Mouse (Mus musculus) midbrain, embryonic 16.5 days (tissue): ENCODE measurements at regions not wholly inside any gene's neighbourhood (a gene's known extent, or its start where the extent isn't known, plus 50 kb on each side); places are given as distances from the start of the nearest gene placed in this dataset.
A peak's percentile ranks its signal among the peaks of the same experiment; 100 is the strongest.

Source experiments
- ATAC-seq: fragments of 200-750 bp; cut with Nextera tagmentation; 2 replicates; pipeline ENCODE4 v1.8.0; 2017; ENCODE audit warnings: moderate TSS enrichment
- H3K27ac ChIP-seq: fragments of 300-500 bp; sonication (generic); 2 replicates; pipeline ENCODE4 v1.5.1; 2014; ENCODE audit warnings: mild to moderate bottlenecking, low read length, mixed read lengths
- H3K27me3 ChIP-seq: fragments of 300-500 bp; sonication (generic); 2 replicates; pipeline ENCODE4 v1.6.1; 2014; ENCODE audit warnings: low read depth, low read length, mixed read lengths; ENCODE audit not compliant: control insufficient read depth, insufficient read depth
- H3K36me3 ChIP-seq: fragments of 300-500 bp; sonication (generic); 2 replicates; pipeline ENCODE4 v1.6.1; 2014; ENCODE audit warnings: mild to moderate bottlenecking, low read length, moderate library complexity, mixed read lengths; ENCODE audit not compliant: control insufficient read depth, insufficient read depth
- H3K4me1 ChIP-seq: fragments of 300-500 bp; sonication (generic); 2 replicates; pipeline ENCODE4 v1.6.1; 2014; ENCODE audit warnings: mild to moderate bottlenecking, low read length, mixed read lengths; ENCODE audit not compliant: control insufficient read depth, insufficient read depth
- H3K4me2 ChIP-seq: fragments of 300-500 bp; sonication (generic); 2 replicates; pipeline ENCODE4 v1.6.1; 2014; ENCODE audit warnings: mild to moderate bottlenecking, low read length, mixed read lengths
- H3K4me3 ChIP-seq: fragments of 300-500 bp; sonication (generic); 2 replicates; pipeline ENCODE4 v1.5.1; 2014; ENCODE audit warnings: low read depth, mild to moderate bottlenecking, low read length, moderate library complexity, mixed read lengths
- H3K9ac ChIP-seq: fragments of 300-500 bp; sonication (generic); 2 replicates; pipeline ENCODE4 v1.6.1; 2014; ENCODE audit warnings: low read depth, low read length, mixed read lengths
- H3K9me3 ChIP-seq: fragments of 300-500 bp; sonication (generic); replicated peaks from 2 replicates; pipeline ENCODE4 v1.6.1; 2014; ENCODE audit warnings: mild to moderate bottlenecking, low read length, mixed read lengths; ENCODE audit not compliant: control insufficient read depth, poor library complexity, severe bottlenecking
- WGBS: fragments of 180-500 bp; shearing (Covaris S2); extraction: QIAGEN DNeasy Blood & Tissue Kit; methylation state at CpG from one replicate; pipeline ENCODE4 v1.1.7; 2014; 5-methylcytosine and 5-hydroxymethylcytosine counted together

DNA sequence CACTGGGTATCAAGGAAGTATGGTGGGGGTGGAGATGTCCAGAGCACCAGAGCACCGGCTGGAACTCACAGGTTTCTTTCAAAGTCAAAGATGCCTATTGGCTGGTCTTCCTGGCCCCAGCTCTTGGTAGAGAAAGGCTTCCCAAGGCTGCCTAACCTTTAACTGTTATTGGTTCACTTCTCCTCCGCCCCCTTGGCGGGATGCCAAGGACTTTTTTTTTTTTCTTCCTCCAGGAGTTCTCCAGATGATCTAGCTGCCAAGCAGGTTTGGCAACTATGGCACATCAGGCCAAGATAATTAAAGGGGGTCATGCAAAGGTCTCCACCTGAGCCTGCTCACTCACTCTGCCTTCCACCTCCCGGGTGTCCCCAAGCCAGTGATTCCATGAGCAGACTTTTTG is 67.5 kb downstream of the Sc5d start:
- H3K4me1 ChIP-seq = no peaks in the 10 kb centered on the region
- H3K27me3 ChIP-seq = no peaks in the 10 kb centered on the region
- no peak overlapping the region for H3K4me3 ChIP-seq
- H3K9ac ChIP-seq = no peak overlapping the region
- H3K27ac ChIP-seq = no peak overlapping the region
- ATAC-seq = no peak
- 71% methylated on average over 4 of the region's 4 CpGs for WGBS
- H3K36me3 ChIP-seq = no peaks in the 10 kb centered on the region
- no peak overlapping the region for H3K4me2 ChIP-seq
- H3K9me3 ChIP-seq = no peaks in the 10 kb centered on the region

DNA sequence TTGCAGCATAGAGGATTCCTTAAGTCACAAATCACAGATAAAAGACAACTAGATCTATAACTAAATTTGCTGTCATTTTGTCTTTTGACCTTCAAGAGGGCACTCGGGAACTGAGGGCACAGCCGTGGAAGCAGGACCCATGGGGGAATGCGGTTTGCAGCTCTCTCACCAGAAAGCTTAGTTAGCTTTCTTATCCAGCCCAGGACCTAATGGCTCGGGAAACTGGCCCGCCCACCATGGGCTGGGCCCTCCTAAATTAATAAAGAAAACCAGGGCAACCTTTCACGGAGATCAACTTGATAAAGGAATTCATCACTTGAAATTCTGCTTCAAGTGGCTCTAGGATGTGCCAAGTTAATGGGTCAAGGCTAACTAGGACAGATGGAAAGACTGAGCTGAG is 67.9 kb downstream of the Sc5d start:
- Histone ChIP-seq H3K9ac (no peak overlapping the region), H3K9me3 (no peaks in the 10 kb centered on the region), H3K4me1 (no peaks in the 10 kb centered on the region), H3K36me3 (no peaks in the 10 kb centered on the region), H3K27ac (no peak overlapping the region), H3K4me3 (no peak overlapping the region), H3K27me3 (no peaks in the 10 kb centered on the region), H3K4me2 (no peak overlapping the region)
- ATAC-seq = no peak
- 85% methylated on average over 6 of the region's 6 CpGs for WGBS

DNA sequence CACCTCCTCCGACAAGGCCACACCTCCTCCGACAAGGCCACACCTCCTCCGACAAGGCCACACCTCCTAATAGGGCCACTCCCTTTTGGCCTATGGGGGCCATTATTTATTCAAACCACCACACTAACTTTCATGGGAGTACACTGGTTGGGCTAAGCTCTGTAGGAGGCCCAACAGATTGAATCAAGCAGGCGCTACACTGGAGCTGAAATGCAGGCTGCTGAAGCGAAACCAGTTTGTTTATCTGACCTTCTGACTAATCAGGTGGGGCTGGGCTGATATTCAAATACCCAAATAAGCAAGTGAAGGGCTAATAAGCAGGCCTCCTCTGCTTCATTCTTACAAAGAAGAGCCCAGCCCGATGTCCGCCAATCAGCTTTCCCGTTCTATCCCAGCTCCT is 68.4 kb downstream of the Sc5d start:
- H3K36me3 ChIP-seq = no peaks in the 10 kb centered on the region
- no peak overlapping the region for H3K4me2 ChIP-seq
- no peak overlapping the region for H3K9ac ChIP-seq
- no peaks in the 10 kb centered on the region for H3K9me3 ChIP-seq
- no peak for ATAC-seq
- 88% methylated on average over 8 of the region's 8 CpGs for WGBS
- no peaks in the 10 kb centered on the region for H3K4me1 ChIP-seq
- no peak overlapping the region for H3K4me3 ChIP-seq
- H3K27ac ChIP-seq = no peak overlapping the region
- no peaks in the 10 kb centered on the region for H3K27me3 ChIP-seq

DNA sequence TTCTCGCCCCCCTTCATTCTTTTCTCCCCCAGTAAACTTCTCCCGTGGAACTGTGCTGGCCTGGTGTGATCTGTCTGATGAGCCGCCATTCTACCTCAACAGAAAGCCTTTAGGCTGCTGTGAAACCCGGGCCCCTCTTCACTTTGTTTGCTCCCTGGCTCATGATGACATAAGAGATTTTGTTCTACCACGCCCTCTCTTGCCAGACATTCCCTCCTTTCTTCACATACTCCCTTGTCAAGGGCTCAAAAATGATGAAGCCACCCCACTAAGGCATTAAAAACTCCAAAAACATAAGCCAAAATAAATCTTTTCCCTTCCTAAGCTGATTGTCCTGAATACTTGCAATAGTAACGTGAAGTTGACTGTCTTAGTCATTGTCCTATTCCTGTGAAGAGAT is 69.1 kb downstream of the Sc5d start:
- no peak for ATAC-seq
- no peaks in the 10 kb centered on the region for H3K36me3 ChIP-seq
- H3K9ac ChIP-seq = no peak overlapping the region
- no peaks in the 10 kb centered on the region for H3K9me3 ChIP-seq
- no peaks in the 10 kb centered on the region for H3K4me1 ChIP-seq
- no peak overlapping the region for H3K4me2 ChIP-seq
- no peaks in the 10 kb centered on the region for H3K27me3 ChIP-seq
- WGBS = 90% methylated on average over 6 of the region's 6 CpGs
- no peak overlapping the region for H3K27ac ChIP-seq
- H3K4me3 ChIP-seq = no peak overlapping the region

DNA sequence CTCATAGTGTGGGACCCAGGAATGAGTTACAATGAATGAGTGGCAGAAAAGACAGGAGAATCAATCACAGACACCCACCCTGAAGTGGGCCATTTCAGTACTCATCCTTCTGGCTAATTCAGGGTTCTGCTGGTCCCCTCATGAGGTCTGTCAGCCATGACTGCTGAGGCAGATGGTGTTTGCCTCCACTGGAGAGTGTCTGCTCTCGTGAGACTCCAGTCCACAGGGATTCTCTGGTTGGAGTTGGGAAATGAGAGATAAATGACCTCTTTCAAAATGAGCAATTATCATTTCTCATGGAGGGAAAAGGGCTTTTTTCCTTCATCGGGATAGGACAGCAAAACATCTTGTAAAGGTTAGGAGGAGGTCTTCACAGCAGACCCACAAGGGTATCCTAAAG is 69.9 kb downstream of the Sc5d start:
- no peak overlapping the region for H3K4me3 ChIP-seq
- 72% methylated on average over 2 of the region's 2 CpGs for WGBS
- no peaks in the 10 kb centered on the region for H3K36me3 ChIP-seq
- H3K4me2 ChIP-seq = no peak overlapping the region
- H3K9me3 ChIP-seq = no peaks in the 10 kb centered on the region
- H3K27ac ChIP-seq = no peak overlapping the region
- no peaks in the 10 kb centered on the region for H3K4me1 ChIP-seq
- no peaks in the 10 kb centered on the region for H3K27me3 ChIP-seq
- H3K9ac ChIP-seq = no peak overlapping the region
- ATAC-seq = no peak

DNA sequence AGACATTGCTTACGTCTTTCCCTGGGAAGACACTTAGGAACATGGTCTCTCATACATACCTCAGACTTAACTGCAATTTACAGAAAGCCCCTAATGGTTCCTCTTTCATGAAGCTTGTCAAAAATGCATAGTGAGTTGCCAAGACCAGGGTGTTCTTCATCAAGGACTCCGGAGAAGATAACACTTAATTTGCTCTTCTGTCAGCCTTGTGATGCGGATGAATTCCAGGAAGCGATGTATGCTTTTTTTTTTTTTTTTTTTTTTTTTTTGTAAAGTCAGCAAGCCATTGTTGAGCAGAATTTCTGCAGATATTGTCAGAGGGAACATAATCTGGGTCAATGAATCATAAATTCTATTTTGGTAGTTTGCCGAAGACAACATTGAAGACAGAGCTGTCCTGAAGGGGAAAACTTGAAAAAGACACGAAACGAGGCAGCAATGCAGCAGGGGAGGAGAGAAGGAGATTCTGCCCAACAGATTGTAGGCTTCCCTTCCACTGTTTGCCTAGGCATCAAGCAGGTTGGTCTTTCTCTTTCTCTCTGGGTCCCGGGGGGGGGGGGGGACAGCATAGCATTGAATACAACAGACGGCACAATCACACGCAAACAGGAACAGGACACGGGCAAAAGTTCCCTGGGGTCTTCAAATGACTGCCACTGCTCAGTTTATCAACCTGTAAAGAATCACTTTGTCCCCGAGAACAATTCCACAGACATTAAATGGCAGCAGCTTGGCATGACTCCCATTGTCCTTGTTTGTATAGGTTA is 69.1 kb upstream of the Sorl1 start:
- Histone ChIP-seq H3K9ac (no peak overlapping the region), H3K27me3 (no peaks in the 10 kb centered on the region), H3K4me1 (no peaks in the 10 kb centered on the region), H3K36me3 (no peaks in the 10 kb centered on the region), H3K27ac (no peak overlapping the region), H3K4me3 (no peak overlapping the region), H3K4me2 (no peak overlapping the region), H3K9me3 (no peaks in the 10 kb centered on the region)
- ATAC-seq = no peak
- WGBS = 69% methylated on average over 12 of the region's 12 CpGs

DNA sequence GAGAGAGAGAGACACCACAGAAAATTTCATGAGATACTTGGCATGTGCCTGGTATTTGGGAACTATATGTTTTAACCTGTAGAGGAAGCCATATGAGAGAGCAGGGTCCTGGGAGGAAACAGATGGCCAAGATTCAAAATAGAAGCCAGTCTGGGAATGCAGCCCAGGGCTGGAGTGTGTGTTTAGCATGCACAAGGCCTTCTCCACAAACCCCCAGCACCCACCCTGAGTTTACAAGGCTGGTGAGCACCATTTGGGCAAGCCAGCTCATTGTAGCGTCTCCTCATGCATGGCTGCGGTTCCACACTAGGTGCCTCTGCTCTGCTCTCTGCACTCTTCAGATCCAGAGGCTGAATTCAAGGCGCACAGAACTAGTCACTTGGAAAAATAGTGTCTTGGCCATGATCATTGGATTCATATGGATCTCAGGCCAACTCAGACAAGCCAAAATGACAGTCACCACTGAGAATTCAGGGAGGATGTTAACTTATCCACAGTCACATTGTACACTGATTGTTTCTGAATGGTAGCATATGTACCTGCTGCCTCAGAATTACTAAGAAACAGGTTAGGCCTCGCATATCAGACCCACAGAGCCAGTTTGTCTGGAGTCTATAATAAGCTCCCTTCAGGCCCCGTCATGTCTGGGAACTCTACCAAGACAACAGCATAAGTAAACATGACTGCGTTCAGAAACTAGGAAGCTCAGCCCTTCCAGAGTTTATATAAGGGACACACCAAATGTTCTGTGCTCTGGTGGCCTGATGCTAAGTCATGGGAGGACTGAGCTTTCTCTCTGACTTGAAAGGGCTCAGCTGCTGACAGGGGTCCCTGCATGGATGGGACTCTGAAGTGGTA is 63.5 kb upstream of the Sorl1 start:
- no peaks in the 10 kb centered on the region for H3K27me3 ChIP-seq
- no peak overlapping the region for H3K9ac ChIP-seq
- H3K4me1 ChIP-seq = peaks cover 23% of the 10 kb centered on the region
- WGBS = 74% methylated on average over 6 of the region's 6 CpGs
- no peak overlapping the region for H3K4me2 ChIP-seq
- peak overlapping the region; percentile 52 for H3K27ac ChIP-seq
- no peaks in the 10 kb centered on the region for H3K36me3 ChIP-seq
- ATAC-seq = peak; percentile 42; the same call in 1 of the 2 replicates
- no peaks in the 10 kb centered on the region for H3K9me3 ChIP-seq
- H3K4me3 ChIP-seq = no peak overlapping the region

DNA sequence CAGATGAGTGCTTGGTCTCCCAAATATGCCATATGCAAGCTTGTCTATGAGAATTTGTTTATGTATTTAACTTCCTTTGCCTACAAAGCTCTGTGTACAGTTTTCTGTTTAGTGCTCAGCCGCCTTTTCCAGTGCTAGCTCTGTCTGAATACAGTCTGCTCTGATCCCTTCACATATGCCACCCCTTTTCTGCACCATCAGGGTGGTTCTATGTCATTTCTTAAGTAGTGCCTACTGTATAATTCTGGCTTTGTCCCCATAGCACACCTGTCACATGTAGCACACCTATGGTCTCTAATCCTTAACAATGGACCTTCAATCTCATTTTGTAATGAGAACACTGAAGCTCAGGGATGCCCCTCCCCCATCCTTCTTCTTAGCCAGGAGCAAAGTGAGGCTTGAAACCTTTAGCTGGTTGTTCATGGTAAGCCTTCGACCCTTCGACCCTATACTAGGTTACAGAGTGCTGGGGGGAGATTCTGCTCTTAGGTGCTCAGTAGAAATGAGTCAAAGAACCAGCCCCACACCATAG is 60.1 kb upstream of the Sorl1 start:
- Histone ChIP-seq H3K9me3 (no peaks in the 10 kb centered on the region), H3K4me2 (no peak overlapping the region), H3K27me3 (no peaks in the 10 kb centered on the region), H3K9ac (no peak overlapping the region), H3K36me3 (no peaks in the 10 kb centered on the region), H3K4me1 (peaks cover 23% of the 10 kb centered on the region), H3K27ac (no peak overlapping the region), H3K4me3 (no peak overlapping the region)
- ATAC-seq = 0 out of 2 replicates have a peak, but pooled peaks have one; percentile 11
- 68% methylated on average over 3 of the region's 3 CpGs for whole genome bisulfite sequencing

DNA sequence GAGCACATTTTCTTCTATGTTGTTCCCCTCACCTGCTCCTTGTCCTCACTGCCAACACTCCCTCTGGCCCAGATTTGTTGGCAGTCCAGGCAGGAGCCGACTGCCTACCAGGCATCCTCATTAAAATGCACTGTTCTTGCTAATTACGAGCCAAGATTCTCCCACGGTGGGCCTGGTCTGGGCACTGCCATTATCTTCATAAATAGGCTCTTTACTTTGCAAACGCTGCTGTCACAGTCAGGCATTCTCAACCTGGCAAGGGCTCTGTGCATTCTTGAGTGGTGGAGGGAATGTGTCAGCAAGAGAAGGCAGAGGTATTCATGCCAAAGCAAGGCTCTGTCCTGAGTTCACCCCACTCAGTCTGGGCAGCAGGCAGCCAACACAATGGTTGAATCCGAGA is 59.4 kb upstream of the Sorl1 start:
- peak; percentile 77 for ATAC-seq

More for the DNA sequence above, 59.4 kb upstream of the Sorl1 start:
- Histone ChIP-seq H3K27ac (peak overlapping the region; percentile 40; the same call in 1 of the 2 replicates), H3K4me2 (no peak overlapping the region), H3K4me1 (peaks cover 26% of the 10 kb centered on the region), H3K9ac (no peak overlapping the region), H3K4me3 (no peak overlapping the region), H3K36me3 (no peaks in the 10 kb centered on the region), H3K9me3 (no peaks in the 10 kb centered on the region), H3K27me3 (no peaks in the 10 kb centered on the region)
- 22% methylated on average over 5 of the region's 5 CpGs for WGBS
